Mouse (Mus musculus) heart, adult 2 months (tissue): Measurements from ENCODE around the gene Suco. TPM values are rescaled to one million over a fixed set of nuclear protein-coding genes. Genes with fewer than 3 reads are reported as not detected.

Experiments used
- DNase-seq, 2 experiments: peaks; one replicate each; pipeline ENCODE4 v3.0.0; 2021
- H3K27ac ChIP-seq: fragments of 200-600 bp; 2 replicates; pipeline ENCODE4 v1.8.1; 2022
- H3K27me3 ChIP-seq: fragments of 200-500 bp; 2 replicates; pipeline ENCODE4 v1.6.1; 2012; ENCODE audit warnings: mild to moderate bottlenecking, low read length, inconsistent platforms, mixed read lengths; ENCODE audit not compliant: control insufficient read depth, insufficient read depth
- H3K36me3 ChIP-seq: fragments of 200-500 bp; 2 replicates; pipeline ENCODE4 v1.6.1; 2012; ENCODE audit warnings: low read length, inconsistent platforms; ENCODE audit not compliant: control insufficient read depth, insufficient read depth
- H3K4me1 ChIP-seq: fragments of 200-500 bp; 2 replicates; pipeline ENCODE4 v1.6.1; 2011; ENCODE audit warnings: low read length; ENCODE audit not compliant: control insufficient read depth, insufficient read depth
- H3K4me3 ChIP-seq: fragments of 200-600 bp; 2 replicates; pipeline ENCODE4 v1.8.1; 2022
- H3K79me2 ChIP-seq: fragments of 200-500 bp; replicated peaks from 2 replicates; pipeline ENCODE4 v1.6.1; 2012; ENCODE audit warnings: mild to moderate bottlenecking, inconsistent platforms, low read length, moderate library complexity, mixed read lengths; ENCODE audit not compliant: control insufficient read depth, insufficient read depth
- H3K9ac ChIP-seq: fragments of 200-500 bp; 2 replicates; pipeline ENCODE4 v1.6.1; 2012; ENCODE audit warnings: low read depth, mild to moderate bottlenecking, control low read depth, inconsistent platforms, low read length, mixed read lengths
- CTCF ChIP-seq: fragments of 200-600 bp; IDR thresholded peaks from 2 replicates; pipeline ENCODE4 v1.8.1; 2022; ENCODE audit warnings: antibody characterized with exemption, mild to moderate bottlenecking, moderate library complexity
- EP300 ChIP-seq: fragments of 200-500 bp; IDR thresholded peaks from 2 replicates; pipeline ENCODE4 v1.6.1; 2011; ENCODE audit warnings: low read depth, low read length, control low read depth; ENCODE audit not compliant: insufficient read depth
- POLR2A ChIP-seq: fragments of 200-500 bp; IDR thresholded peaks from 2 replicates; pipeline ENCODE4 v1.6.1; 2011; ENCODE audit warnings: mild to moderate bottlenecking, low read depth, low read length, control low read depth; ENCODE audit not compliant: insufficient read depth
- WGBS: fragments of 180-500 bp; shearing (Covaris S2); methylation state at CpG from one replicate; pipeline ENCODE4 v1.1.7; 2018; 5-methylcytosine and 5-hydroxymethylcytosine counted together
- intact Hi-C: fragments of 180-260 bp; cut with DNase I; formaldehyde crosslinking; loops from one replicate; pipeline ENCODE4 v1.15.1; 2025
- polyA plus RNA-seq: library from polyadenylated mRNA; depleted of rRNA; stranded (reverse); fragments of >200 nt; gene quantifications from 2 replicates; pipeline ENCODE4 v1.2.3, GENCODE M21; 2012
- total RNA-seq, 2 experiments: library from RNA; stranded (reverse); gene quantifications; 2 replicates each; pipeline ENCODE4 v1.2.3; 2021

The Suco gene
- total and polyA plus RNA-seq, 3 experiments, result 2.6 to 15.1 (median 13.8) TPM

DNA sequence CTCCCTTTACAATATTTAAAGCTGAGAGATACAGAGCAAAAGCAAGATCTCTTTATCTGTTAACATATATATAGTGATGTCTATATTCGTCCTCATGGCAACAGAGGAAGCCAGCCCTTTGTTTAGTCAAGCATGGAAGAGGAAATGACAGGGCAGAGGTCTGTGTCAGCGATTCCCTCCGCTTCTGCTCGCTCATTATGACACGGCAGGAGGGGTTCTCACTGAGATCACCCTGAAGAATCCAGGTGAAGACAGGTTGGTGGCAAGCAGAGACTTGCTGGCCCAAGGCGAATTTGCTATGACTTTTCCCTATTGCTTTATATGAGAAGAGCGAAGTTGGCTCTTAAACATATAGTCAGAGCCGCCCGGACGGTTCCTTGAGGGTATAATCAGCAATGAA is 19.6 kb upstream of the Suco start:
- TF ChIP-seq EP300 (no peak), POLR2A (no peak), CTCF (no peak)
- DNase-seq, result no peak
- Histone ChIP-seq H3K9ac (no peak overlapping the region), H3K36me3 (no peaks in the 10 kb centered on the region), H3K4me3 (no peak overlapping the region), H3K27me3 (no peaks in the 10 kb centered on the region), H3K79me2 (no peaks in the 10 kb centered on the region), H3K4me1 (peaks cover 2% of the 10 kb centered on the region; the same call in 1 of the 2 replicates), H3K27ac (no peak overlapping the region)
- intact Hi-C loops, result no loop called here
- WGBS, result 54% methylated on average over 10 of the region's 10 CpGs

DNA sequence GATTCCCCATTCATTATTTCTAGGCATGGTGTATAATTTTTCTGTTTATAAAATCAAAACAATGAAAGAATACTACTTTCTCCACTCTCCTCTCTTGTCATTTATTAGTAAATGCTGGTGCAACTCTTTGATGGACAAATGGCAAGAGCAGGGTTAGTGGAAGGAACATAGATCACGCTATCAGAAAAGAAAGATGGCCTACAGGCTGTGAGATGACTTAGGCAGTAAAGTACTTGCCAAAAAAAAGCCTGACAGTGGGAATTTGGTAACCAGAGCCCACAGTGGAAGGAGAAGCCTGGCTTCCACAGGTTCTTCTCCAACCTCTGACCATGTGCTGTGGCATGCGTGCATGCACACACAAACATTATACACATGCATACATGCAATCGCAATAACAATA is 18.5 kb upstream of the Suco start:
- Histone ChIP-seq H3K27me3 (no peaks in the 10 kb centered on the region), H3K79me2 (no peaks in the 10 kb centered on the region), H3K27ac (no peak overlapping the region), H3K36me3 (no peaks in the 10 kb centered on the region), H3K4me3 (no peak overlapping the region), H3K9ac (no peak overlapping the region), H3K4me1 (peaks cover 2% of the 10 kb centered on the region; the same call in 1 of the 2 replicates)
- no peak for DNase-seq
- intact Hi-C loops, result no loop called here
- 98% methylated on average over 3 of the region's 3 CpGs for WGBS
- TF ChIP-seq POLR2A (no peak), EP300 (no peak), CTCF (no peak)

DNA sequence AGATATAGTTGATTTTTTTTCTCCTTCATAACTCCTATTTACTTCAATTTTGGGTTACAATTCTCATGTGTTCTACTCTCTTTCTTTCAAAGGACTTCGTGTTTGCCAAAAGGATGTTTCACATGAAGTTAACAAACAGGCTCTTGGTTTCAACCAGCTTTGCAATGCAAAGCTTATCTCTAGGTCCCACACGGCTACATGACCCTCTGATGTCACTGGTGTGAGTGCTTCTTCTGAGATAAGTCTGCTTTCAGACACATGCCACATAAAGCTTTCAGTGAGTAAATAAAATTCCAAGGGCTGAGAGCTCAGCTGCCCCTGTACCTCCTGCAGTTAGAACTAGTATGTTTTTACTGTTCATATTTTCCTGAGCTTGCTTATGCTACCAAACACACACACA is 18.1 kb upstream of the Suco start:
- H3K27ac ChIP-seq, result no peak overlapping the region
- WGBS, result 29% methylated on average over 2 of the region's 2 CpGs
- no peak for TF ChIP-seq EP300
- TF ChIP-seq CTCF, result no peak
- no peak for TF ChIP-seq POLR2A

DNA sequence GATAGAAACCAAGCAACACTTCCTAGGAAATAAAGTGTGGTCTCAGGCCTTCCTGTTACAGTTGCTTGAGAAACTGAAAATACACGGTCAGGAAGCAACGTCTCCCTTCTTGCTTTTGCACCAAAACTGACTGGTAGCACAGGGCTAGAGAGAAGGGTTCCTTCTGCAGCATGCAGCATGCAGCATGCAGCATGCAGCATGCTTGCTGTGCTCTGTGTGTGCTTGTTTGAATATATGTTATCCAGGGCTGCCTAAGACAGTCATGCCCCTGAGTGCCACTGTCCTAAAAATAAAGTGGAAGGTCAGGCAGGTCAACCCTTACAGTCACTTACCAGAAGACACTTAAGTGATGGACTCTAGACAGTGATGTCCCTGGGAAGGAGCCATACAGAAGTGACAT is 17.6 kb upstream of the Suco start:
- no peaks in the 10 kb centered on the region for H3K27me3 ChIP-seq
- H3K27ac ChIP-seq, result no peak overlapping the region
- H3K4me1 ChIP-seq, result peaks cover 2% of the 10 kb centered on the region; the same call in 1 of the 2 replicates
- no peak for DNase-seq
- no peak for TF ChIP-seq CTCF
- intact Hi-C loops, result no loop called here
- H3K79me2 ChIP-seq, result no peaks in the 10 kb centered on the region
- H3K4me3 ChIP-seq, result no peak overlapping the region
- H3K9ac ChIP-seq, result no peak overlapping the region
- 27% methylated on average over 2 of the region's 2 CpGs for WGBS
- no peaks in the 10 kb centered on the region for H3K36me3 ChIP-seq

More for the DNA sequence above, 18.1 kb upstream of the Suco start:
- peaks cover 2% of the 10 kb centered on the region; the same call in 1 of the 2 replicates for H3K4me1 ChIP-seq
- H3K36me3 ChIP-seq, result no peaks in the 10 kb centered on the region
- no peak overlapping the region for H3K4me3 ChIP-seq
- no peaks in the 10 kb centered on the region for H3K27me3 ChIP-seq
- DNase-seq, result no peak
- H3K9ac ChIP-seq, result no peak overlapping the region
- H3K79me2 ChIP-seq, result no peaks in the 10 kb centered on the region
- intact Hi-C loops, result no loop called here

DNA sequence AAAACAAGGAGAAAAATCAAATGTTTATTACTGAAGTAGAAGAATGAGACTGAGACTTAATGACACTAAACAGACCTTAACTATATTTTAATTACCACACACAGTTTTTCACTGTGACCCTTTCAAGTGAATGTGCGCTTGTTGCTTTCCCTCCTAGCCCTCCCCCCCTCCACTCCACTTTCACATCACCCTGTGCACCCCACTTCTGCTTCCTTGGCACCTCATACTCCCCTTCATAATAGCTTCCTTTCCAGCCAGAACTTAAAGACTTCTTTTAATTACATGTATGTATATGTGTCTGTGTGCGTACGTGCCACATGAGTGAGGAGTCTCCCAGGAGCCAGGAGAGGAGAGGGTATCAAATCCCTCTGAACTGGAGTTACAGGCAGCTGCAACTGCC is 12.3 kb upstream of the Suco start:
- DNase-seq, result no peak
- Histone ChIP-seq H3K27ac (no peak overlapping the region), H3K4me3 (no peak overlapping the region), H3K36me3 (no peaks in the 10 kb centered on the region), H3K9ac (no peak overlapping the region), H3K79me2 (no peaks in the 10 kb centered on the region), H3K27me3 (no peaks in the 10 kb centered on the region), H3K4me1 (no peaks in the 10 kb centered on the region)
- TF ChIP-seq EP300, result no peak
- TF ChIP-seq POLR2A, result no peak
- TF ChIP-seq CTCF, result no peak
- intact Hi-C loops, result no loop called here
- WGBS, result 95% methylated on average over 3 of the region's 3 CpGs

DNA sequence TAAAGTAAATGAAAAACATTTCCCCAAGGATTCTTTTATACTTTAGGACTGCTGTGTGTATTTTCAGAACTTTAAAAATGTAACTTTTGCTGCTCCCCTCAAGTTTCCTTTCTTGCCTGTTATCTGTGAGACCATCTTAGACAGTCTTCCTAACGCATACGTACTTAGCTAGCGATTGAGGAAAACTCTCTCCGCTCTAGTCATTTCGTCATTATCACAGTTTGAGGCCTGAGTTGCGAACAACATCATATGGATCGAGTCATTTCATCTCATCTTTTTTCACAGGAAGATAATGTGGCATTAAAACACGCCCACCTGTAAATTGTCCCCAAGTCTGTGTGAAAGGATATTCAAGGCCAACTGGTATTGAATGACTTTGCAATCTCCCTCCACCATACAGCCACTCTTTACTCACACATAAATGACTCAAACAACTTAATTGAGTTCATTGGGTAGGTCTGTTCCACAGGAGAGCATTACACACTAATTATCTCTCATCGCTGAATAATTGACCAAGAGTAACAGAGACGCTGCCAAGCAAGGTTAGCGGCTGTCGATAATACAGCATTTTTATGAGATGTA is 11.3 kb upstream of the Suco start:
- no peaks in the 10 kb centered on the region for H3K4me1 ChIP-seq
- no peaks in the 10 kb centered on the region for H3K27me3 ChIP-seq
- intact Hi-C loops, result no loop called here
- H3K9ac ChIP-seq, result no peak overlapping the region
- WGBS, result 82% methylated on average over 12 of the region's 12 CpGs
- H3K36me3 ChIP-seq, result no peaks in the 10 kb centered on the region
- DNase-seq, result no peak
- TF ChIP-seq POLR2A, result no peak
- TF ChIP-seq CTCF, result no peak
- H3K79me2 ChIP-seq, result no peaks in the 10 kb centered on the region
- no peak overlapping the region for H3K4me3 ChIP-seq
- no peak overlapping the region for H3K27ac ChIP-seq
